Comparison of ENCODE assay signal across 30 mouse cellular contexts in genomic region chr3:118494611-118495010, GRCm38 (mm10).
"Had no signal": no experiment of that assay in that cellular context is flagged by ENCODE, and none has a peak within 500 bp of the region (broad histone marks: within the 10 kb centered on the region; RNA-seq: fewer than 3 reads in every experiment).

No protein-coding gene starts in this region.

- H3K36me3 ChIP-seq: limb, embryonic 10.5 days; limb, embryonic 12.5 days; limb, embryonic 13.5 days; limb, embryonic 15.5 days; liver, embryonic 13.5 days; liver, embryonic 15.5 days; lung, embryonic 15.5 days; midbrain, embryonic 10.5 days; midbrain, embryonic 12.5 days; midbrain, embryonic 13.5 days; midbrain, embryonic 15.5 days; neural tube, embryonic 12.5 days had no signal

- ATAC-seq: lung, postnatal 0 days; midbrain, embryonic 13.5 days; midbrain, embryonic 15.5 days; midbrain, embryonic 16.5 days had no signal

- H3K27ac ChIP-seq: left cerebral cortex, adult 2 months; limb, embryonic 10.5 days; limb, embryonic 12.5 days; limb, embryonic 13.5 days; limb, embryonic 15.5 days; liver, embryonic 13.5 days; liver, embryonic 14.5 days; liver, embryonic 15.5 days; lung, embryonic 15.5 days; macrophage; midbrain, embryonic 10.5 days; midbrain, embryonic 12.5 days; midbrain, embryonic 13.5 days; midbrain, embryonic 15.5 days; neural tube, embryonic 12.5 days had no signal

- DNase-seq: left cerebral cortex, postnatal 4 days; liver, embryonic 13.5 days; lung, adult 18-20 months; lung, adult 2 months; lung, embryonic 14.5 days; lung, postnatal 10 days; lung, postnatal 14 days; lung, postnatal 36 days; lung, postnatal 4 days; midbrain, embryonic 14.5 days had no signal

- H3K4me2 ChIP-seq: limb, embryonic 12.5 days; limb, embryonic 13.5 days; limb, embryonic 15.5 days; liver, embryonic 11.5 days; liver, embryonic 13.5 days; liver, embryonic 15.5 days; lung, embryonic 14.5 days; lung, embryonic 15.5 days; midbrain, embryonic 11.5 days; midbrain, embryonic 12.5 days; midbrain, embryonic 13.5 days; midbrain, embryonic 15.5 days; neural tube, embryonic 12.5 days had no signal

- H3K27me3 ChIP-seq: limb, embryonic 12.5 days; limb, embryonic 13.5 days; limb, embryonic 15.5 days; liver, embryonic 13.5 days; liver, embryonic 15.5 days; lung, embryonic 15.5 days; megakaryocyte, embryonic 14.5 days; midbrain, embryonic 12.5 days; midbrain, embryonic 13.5 days; midbrain, embryonic 15.5 days; neural tube, embryonic 12.5 days had no signal

- H3K9me3 ChIP-seq: limb, embryonic 10.5 days; limb, embryonic 12.5 days; limb, embryonic 13.5 days; limb, embryonic 15.5 days; liver, embryonic 13.5 days; liver, embryonic 15.5 days; lung, embryonic 15.5 days; megakaryocyte, embryonic 14.5 days; midbrain, embryonic 10.5 days; midbrain, embryonic 12.5 days; midbrain, embryonic 13.5 days; midbrain, embryonic 15.5 days; neural tube, embryonic 12.5 days had no signal

- H3K4me3 ChIP-seq: left cerebral cortex, adult 2 months; limb, embryonic 10.5 days; limb, embryonic 12.5 days; limb, embryonic 13.5 days; limb, embryonic 15.5 days; liver, embryonic 13.5 days; liver, embryonic 15.5 days; lung, embryonic 15.5 days; megakaryocyte, embryonic 14.5 days; midbrain, embryonic 10.5 days; midbrain, embryonic 12.5 days; midbrain, embryonic 13.5 days; midbrain, embryonic 15.5 days; myocyte; neural tube, embryonic 12.5 days had no signal

- H3K9ac ChIP-seq: limb, embryonic 12.5 days; limb, embryonic 13.5 days; limb, embryonic 15.5 days; liver, embryonic 13.5 days; liver, embryonic 14.5 days; liver, embryonic 15.5 days; lung, embryonic 14.5 days; lung, embryonic 15.5 days; midbrain, embryonic 12.5 days; midbrain, embryonic 13.5 days; midbrain, embryonic 15.5 days; neural tube, embryonic 12.5 days had no signal

- H3K4me1 ChIP-seq: limb, embryonic 10.5 days; limb, embryonic 12.5 days; limb, embryonic 13.5 days; limb, embryonic 15.5 days; liver, embryonic 13.5 days; liver, embryonic 15.5 days; lung, embryonic 15.5 days; megakaryocyte, embryonic 14.5 days; midbrain, embryonic 12.5 days; midbrain, embryonic 13.5 days; midbrain, embryonic 15.5 days; neural tube, embryonic 12.5 days had no signal
